ENCODE assay signal across 8 mouse cellular contexts in the genomic region with DNA sequence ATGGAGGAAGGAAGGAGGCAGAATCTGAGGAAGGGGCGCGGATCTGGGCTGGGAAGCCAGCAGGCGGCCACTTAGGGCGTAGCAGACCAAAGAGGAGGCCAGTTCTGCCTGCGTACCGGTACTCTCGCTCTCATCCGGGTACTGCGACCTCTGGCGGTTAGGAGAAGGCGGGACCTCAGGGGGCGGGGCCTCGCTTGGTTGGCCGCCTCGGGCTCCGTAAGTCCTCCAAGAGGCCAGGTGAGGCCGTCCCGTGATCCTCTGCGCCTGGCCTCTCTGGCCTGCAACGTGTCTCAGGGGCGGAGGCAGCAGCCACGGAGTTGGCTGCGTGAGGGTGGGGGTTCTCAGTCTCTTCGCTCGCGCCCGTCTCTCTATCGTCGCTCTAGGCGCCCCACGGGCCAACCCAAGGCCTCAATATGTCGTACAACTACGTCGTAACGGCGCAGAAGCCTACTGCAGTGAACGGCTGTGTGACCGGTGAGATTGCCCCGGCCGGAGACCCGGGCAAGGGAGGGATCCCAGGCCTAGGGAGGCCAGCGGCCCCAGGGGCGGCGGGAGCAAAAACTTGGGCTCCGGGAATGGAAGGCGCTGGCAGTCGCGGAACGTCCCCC. TPM values are rescaled to one million over a fixed set of nuclear protein-coding genes. Genes with fewer than 3 reads are reported as not detected.
DNase-seq lines count a peak whose midpoint lies in the region; ATAC-seq and TF ChIP-seq lines count a peak whose summit lies in the region.

Gene Ddb1, plus strand, starts transcription at position 35 of the 608 bp plus-strand sequence.
Gene Tkfc, minus strand, starts transcription at position 362 of the 608 bp plus-strand sequence.

- H3K36me3 ChIP-seq in hindbrain, postnatal 0 days (ENCODE audit: insufficient read depth, low read length): peaks cover 29% of the 10 kb centered on the region

- H3K27ac ChIP-seq in gastrocnemius, adult 2 months: peak within 1 kb of the TSS; percentile 98
- H3K27ac ChIP-seq in hindbrain, postnatal 0 days: peak within 1 kb of the TSS; percentile 93
- peak within 1 kb of the TSS; percentile 96 for H3K27ac ChIP-seq in left cerebral cortex, adult 2 months

- no peaks in the 10 kb centered on the region for H3K27me3 ChIP-seq in hindbrain, postnatal 0 days (ENCODE audit: insufficient read depth, low read length)

- peak within 1 kb of the TSS; percentile 80 for H3K4me2 ChIP-seq in hindbrain, postnatal 0 days (ENCODE audit: low read depth, low read length)

- peak within 1 kb of the TSS; percentile 100 for H3K4me3 ChIP-seq in gastrocnemius, adult 2 months
- H3K4me3 ChIP-seq in hindbrain, postnatal 0 days (ENCODE audit: low read length): peak within 1 kb of the TSS; percentile 98
- peak within 1 kb of the TSS; percentile 93 for H3K4me3 ChIP-seq in left cerebral cortex, adult 2 months

- intact Hi-C loops in gastrocnemius, adult 2 months (cut with DNase I): loop anchor here (1.0 to 5.0 kb wide), 3 partner anchors 29 to 78 kb away; partner anchors contain the start of genes Cpsf7, Cyb561a3, Sdhaf2 and Tmem138
- intact Hi-C loops in left cerebral cortex, adult 2 months (cut with DNase I): loop anchor here (1.0 to 5.0 kb wide), 3 partner anchors 28 to 78 kb away; partner anchors contain the start of genes Cpsf7, Cyb561a3, Sdhaf2 and Tmem138

- under 1% methylated on average over 47 of the region's 49 CpGs for WGBS in hindbrain, postnatal 0 days

- peaks cover 11% of the 10 kb centered on the region for H3K4me1 ChIP-seq in hindbrain, postnatal 0 days (ENCODE audit: insufficient read depth, low read length)

- H3K9ac ChIP-seq in hindbrain, postnatal 0 days (replicated peaks; ENCODE audit: low read length): peak within 1 kb of the TSS; percentile 92

- H3K9me3 ChIP-seq in hindbrain, postnatal 0 days (ENCODE audit: low read length): no peaks in the 10 kb centered on the region

- peak; percentile 98 for ATAC-seq in hindbrain, postnatal 0 days
- ATAC-seq in megakaryocyte, adult 5-6 weeks (ENCODE audit: poor library complexity, severe bottlenecking): peak; percentile 93

- DNase-seq in WW6 (ENCODE audit: low read depth, low spot score): peak; percentile 96
- peak; percentile 99 for DNase-seq in cerebellum, postnatal 4 days (ENCODE audit: low spot score in 2 of 2)
- peak; percentile 99 for DNase-seq in gastrocnemius, adult 2 months
- peak; percentile 99 for DNase-seq in hindbrain, postnatal 0 days (ENCODE audit: low spot score)
- DNase-seq in left cerebral cortex, adult 2 months (ENCODE audit: extremely low spot score in 1 of 2, low spot score in 2 of 2): peak; percentile 99
- DNase-seq in right cerebral cortex, adult 2 months (ENCODE audit: low spot score in 2 of 2): peak; percentile 99
- DNase-seq in urinary bladder, postnatal 14 days (ENCODE audit: low spot score): peak; percentile 99

- TF ChIP-seq CTCF in gastrocnemius, adult 2 months (IDR thresholded peaks at IDR 0.05): peak; percentile 67
- peak; percentile 80 for TF ChIP-seq CTCF in hindbrain, postnatal 0 days (IDR thresholded peaks at IDR 0.05; ENCODE audit: low read depth)
- TF ChIP-seq CTCF in left cerebral cortex, adult 2 months (IDR thresholded peaks at IDR 0.05): peak; percentile 64

RNA-seq across cellular contexts. Expression of gene Ddb1, which starts in this region (rescaled TPM):
- total RNA-seq in gastrocnemius, adult 2 months (2021): 100 to 1,000 TPM; 128 to 132 TPM
- 274 and 288 TPM in 2 replicates for total RNA-seq in hindbrain, postnatal 0 days (2014; rRNA removed)
- 144 and 146 TPM in 2 replicates for polyA plus RNA-seq in hindbrain, postnatal 0 days (2015; fragmentation: Nextera tagmentation; extraction: Ambion mirVana)
- total RNA-seq in left cerebral cortex, adult 2 months (2021): 100 to 1,000 TPM; 191 to 206 TPM
- 45.1 and 49.1 TPM in 2 replicates for total RNA-seq in megakaryocyte, adult 5-6 weeks (2015)
- 156 and 175 TPM in 2 replicates for total RNA-seq in megakaryocyte, adult 5-6 weeks (2017)

RNA-seq across cellular contexts. Expression of gene Tkfc, which starts in this region (rescaled TPM):
- 1 to 10 TPM; 3.0 to 4.5 TPM for total RNA-seq in gastrocnemius, adult 2 months (2021)
- total RNA-seq in hindbrain, postnatal 0 days (2014; rRNA removed): 10.3 and 18.2 TPM in 2 replicates
- polyA plus RNA-seq in hindbrain, postnatal 0 days (2015; fragmentation: Nextera tagmentation; extraction: Ambion mirVana): 18.4 TPM in 2 replicates
- 10 to 100 TPM; 16.6 to 17.7 TPM for total RNA-seq in left cerebral cortex, adult 2 months (2021)
- total RNA-seq in megakaryocyte, adult 5-6 weeks (2015): 4.8 and 5.6 TPM in 2 replicates
- 2.2 and 3.7 TPM in 2 replicates for total RNA-seq in megakaryocyte, adult 5-6 weeks (2017)

Comparison
In these comparisons a context has a peak if more than half of its experiments do, and no peak if none do; other contexts are left out.
1. Peak in every context shown above with its lines: DNase-seq, ATAC-seq, H3K4me3 ChIP-seq and H3K27ac ChIP-seq.